Mouse (Mus musculus): ENCODE data around the gene Prkx.
A peak's percentile ranks its signal among the peaks of the same experiment; 100 is the strongest.

The Prkx gene

GRCm38 (mm10) chrX:77796238-77796835, at the start of gene Prkx:
TSS of gene Prkx (minus strand) at chrX:77796278.
- DNase-seq (ENCODE audit: low spot score), result peak; percentile 21

- no peak for DNase-seq (ENCODE audit: low spot score)
These were observed 16.0 kb upstream of the Prkx start for GRCm38 (mm10) chrX:77812031-77812430.

DNA sequence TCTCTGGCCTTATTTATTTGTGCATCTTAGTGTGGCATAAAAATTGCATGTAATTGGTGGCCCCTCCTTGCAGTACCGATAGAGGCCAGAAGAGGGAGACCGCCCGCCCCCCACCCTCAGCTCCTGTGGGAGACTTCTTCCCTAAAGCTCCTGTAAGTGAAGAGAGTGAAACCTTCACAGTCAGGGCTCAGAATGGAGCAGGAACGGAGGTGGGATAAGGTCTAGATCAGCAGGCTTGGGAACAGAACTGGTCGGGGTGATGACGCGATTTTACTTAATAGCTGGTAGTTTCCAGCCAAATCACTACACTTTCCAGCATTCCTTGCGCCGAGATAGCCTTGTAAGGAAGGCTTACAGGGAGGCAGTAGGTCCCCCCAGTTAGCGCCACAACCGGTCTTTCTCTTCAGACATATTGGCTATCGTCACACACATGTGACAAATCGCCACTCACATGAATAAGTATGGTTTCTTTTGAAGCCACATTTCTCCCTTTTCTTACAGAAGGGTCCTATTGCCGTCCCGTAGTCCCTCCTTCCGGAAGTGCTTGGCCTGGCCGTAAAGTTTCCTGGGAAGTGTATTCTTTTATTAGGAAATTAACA, 14.6 kb upstream of the Prkx start:
- peak; percentile 38 for DNase-seq (ENCODE audit: low spot score)

GRCm38 (mm10) chrX:77808602-77809001, 12.5 kb upstream of the Prkx start:
- no peak for DNase-seq (ENCODE audit: low spot score)

DNA sequence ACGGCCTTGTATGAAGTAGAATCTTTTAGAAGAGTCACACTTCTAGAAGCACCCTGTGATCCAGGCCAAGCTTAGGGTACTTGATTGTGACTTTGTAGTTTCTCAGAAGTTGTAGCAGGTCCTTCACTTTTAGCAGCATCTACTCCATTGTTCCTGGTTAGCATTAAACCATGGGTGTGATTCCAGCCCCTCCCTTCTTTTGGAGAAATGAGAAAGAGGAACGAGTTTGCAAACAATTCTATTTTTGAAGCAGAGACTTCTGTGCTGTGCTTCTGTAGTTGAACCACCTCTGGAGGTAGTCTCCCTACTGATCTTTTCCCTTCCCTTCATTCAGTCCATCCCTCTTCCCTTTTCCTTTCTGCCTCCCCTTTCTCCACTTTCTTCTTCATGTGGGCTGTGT, 6.2 kb upstream of the Prkx start:
- DNase-seq (ENCODE audit: low spot score), result no peak

GRCm38 (mm10) chrX:77801543-77801942, 5.5 kb upstream of the Prkx start:
- no peak for DNase-seq (ENCODE audit: low spot score)

GRCm38 (mm10) chrX:77799554-77799953, 3.5 kb upstream of the Prkx start:
- no peak for DNase-seq (ENCODE audit: low spot score)

- no peak for DNase-seq (ENCODE audit: low spot score)
These were observed 1.7 kb upstream of the Prkx start for GRCm38 (mm10) chrX:77797801-77798200.

DNA sequence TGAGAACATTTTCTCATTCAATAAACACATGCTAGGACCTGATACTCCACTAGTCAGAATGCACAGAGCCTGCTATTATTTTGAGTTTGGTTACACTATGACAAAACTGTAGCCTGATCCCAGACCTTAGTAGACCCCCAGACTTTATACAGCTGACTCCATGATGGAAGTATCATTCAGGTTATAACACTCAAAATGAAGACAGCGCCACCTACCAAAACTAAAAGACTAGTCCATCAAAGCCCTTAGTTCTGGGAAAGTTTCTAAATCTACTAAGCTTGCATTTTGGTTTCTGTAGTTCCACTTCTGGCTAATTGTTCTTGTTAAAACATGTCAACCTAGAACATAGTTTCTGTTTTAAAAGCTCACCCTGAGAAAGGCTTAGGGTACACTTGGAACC, 838 bp upstream of the Prkx start:
- DNase-seq (ENCODE audit: low spot score), result no peak

GRCm38 (mm10) chrX:77795858-77796174, 262 bp downstream of the Prkx start:
- peak; percentile 60 for DNase-seq (ENCODE audit: low spot score)

GRCm38 (mm10) chrX:77794962-77795857, 868 bp downstream of the Prkx start:
- peak; percentile 7 for DNase-seq (ENCODE audit: low spot score)

DNA sequence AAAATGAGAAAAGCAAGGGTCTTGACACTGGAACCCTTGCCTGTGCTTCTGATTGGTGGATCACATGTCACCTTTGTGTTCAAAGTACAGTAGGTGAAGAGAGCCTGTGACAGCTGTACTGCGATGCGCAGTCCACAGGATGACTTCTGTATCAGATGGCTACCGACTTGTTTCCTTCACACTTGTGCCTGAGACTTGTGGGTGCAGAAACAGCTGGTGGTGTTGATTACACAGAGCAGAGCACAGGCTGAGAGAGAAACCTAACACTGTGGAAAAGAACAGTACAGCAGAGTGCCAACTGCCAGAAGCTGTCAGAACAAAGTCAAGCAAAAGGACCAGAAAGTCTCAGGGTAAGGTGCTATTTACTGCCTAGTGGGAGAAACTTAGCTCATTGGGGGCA, 7.4 kb downstream of the Prkx start:
- no peak for DNase-seq (ENCODE audit: low spot score)

GRCm38 (mm10) chrX:77786354-77786753, 9.7 kb downstream of the Prkx start:
- DNase-seq (ENCODE audit: low spot score), result no peak

DNA sequence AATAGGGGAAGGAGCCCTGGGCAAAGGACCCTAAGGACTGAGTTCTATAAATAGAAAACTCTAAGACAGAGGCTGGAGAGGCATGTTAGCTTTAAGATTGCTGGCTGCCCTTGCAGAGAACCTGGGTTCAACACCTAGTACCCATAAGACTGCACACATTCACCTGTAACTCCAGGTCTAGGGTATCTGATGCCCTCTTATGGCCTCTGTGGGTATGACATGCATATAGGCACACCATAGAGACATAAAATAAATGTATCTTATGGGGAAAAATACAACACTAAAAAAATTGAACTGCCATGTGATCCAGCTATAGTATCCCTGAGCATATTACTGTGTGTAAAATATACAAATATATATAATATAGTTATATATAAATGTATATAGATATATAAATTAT, 18.3 kb downstream of the Prkx start:
- no peak for DNase-seq (ENCODE audit: low spot score)

DNA sequence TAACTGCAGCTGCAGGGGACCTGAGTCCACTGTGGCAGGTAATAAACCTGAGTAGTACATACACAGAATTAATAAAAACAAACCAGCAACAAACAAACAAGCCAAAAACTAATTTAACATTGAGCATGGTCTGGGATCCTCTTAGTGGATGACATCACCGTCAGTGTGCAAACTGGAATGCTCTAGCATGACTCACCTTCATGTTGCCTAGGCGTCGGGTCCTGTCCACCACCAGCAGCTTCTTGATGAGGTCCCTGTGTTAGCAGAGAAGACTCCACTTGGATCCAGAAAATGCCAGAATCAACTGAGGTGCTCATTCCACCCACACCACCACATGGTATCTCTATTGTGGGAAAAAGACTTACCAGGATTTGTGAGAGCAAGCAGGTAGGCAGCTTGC, 30.9 kb downstream of the Prkx start:
- no peak for DNase-seq (ENCODE audit: low spot score)

DNA sequence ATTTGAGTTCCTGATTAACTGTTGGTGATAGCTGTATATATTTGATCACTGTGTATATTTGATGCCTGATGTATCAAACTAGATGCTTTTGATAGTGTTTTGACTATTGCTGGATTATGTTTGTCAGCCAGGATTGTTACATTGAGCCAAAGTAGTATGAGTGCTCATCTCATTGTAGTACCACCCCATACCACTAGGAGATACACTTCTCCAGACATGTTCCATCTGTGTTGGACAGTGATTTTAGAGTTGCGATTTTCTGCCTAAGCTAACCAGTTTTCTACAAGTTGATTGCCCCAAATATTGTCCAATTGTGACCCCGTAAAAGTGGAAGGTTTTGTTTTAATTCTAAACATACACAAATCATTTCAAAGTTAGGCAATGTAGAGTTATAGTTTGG, 51.8 kb downstream of the Prkx start:
- no peak for DNase-seq (ENCODE audit: low spot score)

DNA sequence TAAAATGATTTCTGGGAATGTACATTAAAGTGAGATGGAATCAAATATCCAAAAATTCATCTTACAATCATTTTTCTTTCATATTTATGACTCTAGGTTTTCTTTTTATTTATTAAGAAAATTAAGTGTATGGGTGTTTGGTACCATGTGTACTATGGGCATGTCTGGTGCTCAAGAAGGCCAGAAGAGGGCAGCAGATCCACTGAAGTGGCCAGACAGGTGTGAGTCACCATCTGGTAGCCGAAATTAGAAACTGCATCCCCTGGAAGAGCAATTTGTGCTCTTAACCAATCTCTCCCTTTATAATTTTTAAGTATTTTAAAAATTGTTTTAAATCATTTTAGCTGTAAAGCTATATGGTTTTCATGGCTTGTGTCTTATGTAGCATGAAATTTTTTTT, 54.7 kb downstream of the Prkx start:
- no peak for DNase-seq (ENCODE audit: low spot score)

DNA sequence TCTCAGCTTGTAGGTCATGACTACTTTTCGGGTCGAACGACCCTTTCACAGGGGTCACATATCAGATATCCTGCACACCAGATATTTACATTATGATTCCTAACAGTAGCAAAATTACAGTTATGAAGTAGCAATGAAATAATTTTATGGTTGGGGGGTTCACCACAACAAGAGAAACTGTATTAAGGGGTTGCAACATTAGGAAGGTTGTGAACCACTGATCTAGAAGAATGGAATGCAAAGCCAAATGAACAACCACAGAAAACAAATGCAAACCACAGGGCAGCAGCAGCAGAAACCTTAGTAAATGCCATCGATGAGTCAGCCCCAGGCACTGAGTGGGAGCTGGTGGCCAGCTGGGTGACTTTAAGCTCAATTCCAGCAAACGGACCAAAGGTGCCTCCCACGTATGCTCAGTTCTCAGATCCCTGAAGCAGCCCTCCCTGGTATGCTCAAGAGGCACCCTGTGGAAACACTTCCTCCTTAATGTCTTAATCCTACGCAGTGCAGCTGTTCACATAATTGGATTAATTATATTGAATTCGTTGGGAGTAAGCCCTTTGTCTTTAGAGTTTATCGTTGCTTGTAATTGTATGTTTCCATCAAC, 62.0 kb downstream of the Prkx start:
- no peak for DNase-seq (ENCODE audit: low spot score)

- no peak for DNase-seq (ENCODE audit: low spot score)
These were observed 75.8 kb downstream of the Prkx start for GRCm38 (mm10) chrX:77720298-77720697.

Data from ovary, postnatal 10 days (tissue).